Mouse (Mus musculus) spleen, adult 2 months (tissue): ENCODE measurements around the gene Agbl5.

Experiments
- CTCF ChIP-seq: fragments of 200-500 bp; IDR thresholded peaks from 2 replicates; pipeline ENCODE4 v1.5.1; 2011; ENCODE audit warnings: mild to moderate bottlenecking, inconsistent platforms; ENCODE audit not compliant: insufficient read depth, insufficient read length, insufficient replicate concordance; ENCODE audit errors: extremely low read depth
- POLR2A ChIP-seq: fragments of 200-500 bp; IDR thresholded peaks from 2 replicates; pipeline ENCODE4 v1.6.1; 2011; ENCODE audit warnings: low read depth, low read length, inconsistent platforms

- TF ChIP-seq CTCF (no peak), POLR2A (no peak)
These were observed 36.1 kb downstream of the Agbl5 start for GRCm38 (mm10) chr5:30924614-30925013.
